In genomic region chr1:179844894-179845293, GRCm38 (mm10) we compare ENCODE assay signal across 8 mouse cellular contexts. TPM values are rescaled to one million over a fixed set of nuclear protein-coding genes. Genes with fewer than 3 reads are reported as not detected.
DNase-seq lines count a peak whose midpoint lies in the region; ATAC-seq and TF ChIP-seq lines count a peak whose summit lies in the region.

No protein-coding gene starts in this region.

- no peak overlapping the region for H3K4me2 ChIP-seq in neural tube, embryonic 12.5 days (replicated peaks)

- H3K9me3 ChIP-seq in neural tube, embryonic 12.5 days, result no peaks in the 10 kb centered on the region

- no peaks in the 10 kb centered on the region for H3K36me3 ChIP-seq in liver, adult 2 months (ENCODE audit: control insufficient read depth, insufficient read depth, low read length)
- no peaks in the 10 kb centered on the region for H3K36me3 ChIP-seq in neural tube, embryonic 12.5 days

- WGBS in liver, adult 2 months, result 19% methylated on average over 5 of the region's 5 CpGs
- WGBS in neural tube, embryonic 12.5 days, result 22% methylated on average over 5 of the region's 5 CpGs

- no peak for TF ChIP-seq POLR2A in cortical plate, adult 2 months (IDR thresholded peaks at IDR 0.05; ENCODE audit: extremely low read depth, insufficient read depth, low read length)
- no peak for TF ChIP-seq POLR2A in liver, adult 2 months (IDR thresholded peaks at IDR 0.05; ENCODE audit: extremely low read depth, insufficient read depth, low read length)

- TF ChIP-seq CTCF in cortical plate, adult 2 months (IDR thresholded peaks at IDR 0.05; ENCODE audit: extremely low read depth, insufficient read depth, low read length), result peak; percentile 61
- peak; percentile 81 for TF ChIP-seq CTCF in liver, adult 2 months (IDR thresholded peaks at IDR 0.05; ENCODE audit: low read depth, low read length)

- DNase-seq in 3134 (ENCODE audit: extremely low read depth, insufficient read length, low spot score), result peak; percentile 75
- DNase-seq in T-cell, adult 2 months (ENCODE audit: low spot score), result peak; percentile 71
- DNase-seq in gastrocnemius, postnatal 4 days (ENCODE audit: low spot score in 2 of 2), result peak; percentile 46 to 68
- peak; percentile 72 for DNase-seq in kidney, adult 8-10 months
- DNase-seq in liver, adult 2 months (ENCODE audit: extremely low read depth, low read depth, low spot score), result peak; percentile 72
- peak; percentile 76 for DNase-seq in testis, postnatal 10 days (ENCODE audit: low spot score)

- no peaks in the 10 kb centered on the region for H3K27me3 ChIP-seq in liver, adult 2 months (ENCODE audit: control insufficient read depth, insufficient read depth, low read length)
- H3K27me3 ChIP-seq in neural tube, embryonic 12.5 days (replicated peaks), result no peaks in the 10 kb centered on the region

- peak; percentile 63 for ATAC-seq in neural tube, embryonic 12.5 days (ENCODE audit: low FRiP score, low read depth)

- H3K27ac ChIP-seq in cortical plate, adult 2 months (ENCODE audit: insufficient read depth, low read length), result no peak overlapping the region
- no peak overlapping the region for H3K27ac ChIP-seq in liver, adult 2 months (replicated peaks; ENCODE audit: insufficient read depth, low read depth, low read length)
- H3K27ac ChIP-seq in neural tube, embryonic 12.5 days, result no peak overlapping the region

- no peaks in the 10 kb centered on the region for H3K4me1 ChIP-seq in cortical plate, adult 2 months (ENCODE audit: control insufficient read depth, insufficient read depth, low read length)
- peaks cover 2% of the 10 kb centered on the region; the same call in 1 of the 2 replicates for H3K4me1 ChIP-seq in liver, adult 2 months (ENCODE audit: control insufficient read depth, insufficient read depth, low read length)
- no peaks in the 10 kb centered on the region for H3K4me1 ChIP-seq in neural tube, embryonic 12.5 days

- H3K79me2 ChIP-seq in liver, adult 2 months (ENCODE audit: control insufficient read depth, insufficient read depth, low read length), result no peaks in the 10 kb centered on the region

- H3K9ac ChIP-seq in liver, adult 2 months (ENCODE audit: low read depth, low read length), result no peak overlapping the region
- H3K9ac ChIP-seq in neural tube, embryonic 12.5 days, result no peak overlapping the region

- H3K4me3 ChIP-seq in cortical plate, adult 2 months (ENCODE audit: insufficient read depth, low read length), result no peak overlapping the region
- H3K4me3 ChIP-seq in liver, adult 2 months (ENCODE audit: insufficient read depth, low read depth, low read length), result no peak overlapping the region
- H3K4me3 ChIP-seq in neural tube, embryonic 12.5 days, result no peak overlapping the region

RNA-seq across cellular contexts. Expression of gene Ahctf1, which starts 41.4 kb away (rescaled TPM):
- polyA plus RNA-seq in cortical plate, adult 2 months (2012; rRNA removed), result 26.2 and 27.1 TPM in 2 replicates
- total RNA-seq in gastrocnemius, postnatal 4 days (2021), result 10 to 100 TPM; 29.6 to 33.7 TPM
- total RNA-seq in liver, adult 2 months (2014; rRNA removed), result 34.3 and 37.0 TPM in 2 replicates
- polyA plus RNA-seq in liver, adult 2 months (2012; rRNA removed), result 5.2 and 5.9 TPM in 2 replicates
- polyA plus RNA-seq in neural tube, embryonic 12.5 days (2016; fragmentation: Nextera tagmentation; extraction: Ambion mirVana), result 25.4 and 28.5 TPM in 2 replicates

RNA-seq across cellular contexts. Expression of gene Gm10518, which starts 41.7 kb away (rescaled TPM):
- polyA plus RNA-seq in cortical plate, adult 2 months (2012; rRNA removed), result not detected in 2 replicates
- total RNA-seq in gastrocnemius, postnatal 4 days (2021), result not detected
- total RNA-seq in liver, adult 2 months (2014; rRNA removed), result not detected in 2 replicates
- not detected in 2 replicates for polyA plus RNA-seq in liver, adult 2 months (2012; rRNA removed)
- polyA plus RNA-seq in neural tube, embryonic 12.5 days (2016; fragmentation: Nextera tagmentation; extraction: Ambion mirVana), result 0.18 TPM in 1 of 2 replicates, not detected in the other
